Mouse (Mus musculus) neural tube, embryonic 12.5 days (tissue): ENCODE data around the gene Fam219a. TPM values are rescaled to one million over a fixed set of nuclear protein-coding genes. Genes with fewer than 3 reads are reported as not detected.

Source experiments
- ATAC-seq: fragments of 200-750 bp; cut with Nextera tagmentation; 2 replicates; pipeline ENCODE4 v1.8.0; 2017; ENCODE audit warnings: low read depth, mild to moderate bottlenecking, moderate TSS enrichment, moderate library complexity; ENCODE audit not compliant: low FRiP score
- H3K27ac ChIP-seq: fragments of 300-500 bp; sonication (generic); 2 replicates; pipeline ENCODE4 v1.5.1; 2016
- H3K27me3 ChIP-seq: fragments of 300-500 bp; sonication (generic); replicated peaks from 2 replicates; pipeline ENCODE4 v1.6.1; 2016; ENCODE audit warnings: mild to moderate bottlenecking
- H3K36me3 ChIP-seq: fragments of 300-500 bp; sonication (generic); 2 replicates; pipeline ENCODE4 v1.6.1; 2016; ENCODE audit warnings: mild to moderate bottlenecking
- H3K4me1 ChIP-seq: fragments of 300-500 bp; sonication (generic); 2 replicates; pipeline ENCODE4 v1.6.1; 2016
- H3K4me2 ChIP-seq: fragments of 300-500 bp; sonication (generic); replicated peaks from 2 replicates; pipeline ENCODE4 v1.6.1; 2016; ENCODE audit warnings: mild to moderate bottlenecking
- H3K4me3 ChIP-seq: fragments of 300-500 bp; sonication (generic); 2 replicates; pipeline ENCODE4 v1.5.1; 2016
- H3K9ac ChIP-seq: fragments of 300-500 bp; sonication (generic); 2 replicates; pipeline ENCODE4 v1.6.1; 2016; ENCODE audit warnings: mild to moderate bottlenecking
- H3K9me3 ChIP-seq: fragments of 300-500 bp; sonication (generic); 2 replicates; pipeline ENCODE4 v1.6.1; 2016; ENCODE audit warnings: mild to moderate bottlenecking
- WGBS: fragments of 180-500 bp; shearing (Covaris S2); methylation state at CpG from one replicate; pipeline ENCODE4 v1.1.7; 2016; 5-methylcytosine and 5-hydroxymethylcytosine counted together
- polyA plus RNA-seq: library from polyadenylated mRNA; unstranded; fragments of >200 nt; fragmentation: Nextera tagmentation; extraction: Ambion mirVana; gene quantifications from 2 replicates; pipeline ENCODE4 v1.2.1, GENCODE M21; 2016

The Fam219a gene
- polyA plus RNA-seq, 1 experiment from 2014 or later: 17.4 TPM

GRCm38 (mm10) chr4:41547086-41547485 is 22.3 kb downstream of the Fam219a start:
- Histone ChIP-seq H3K9ac (no peak overlapping the region), H3K27me3 (no peaks in the 10 kb centered on the region), H3K4me2 (no peak overlapping the region), H3K9me3 (no peaks in the 10 kb centered on the region), H3K27ac (no peak overlapping the region), H3K4me3 (no peak overlapping the region), H3K4me1 (0 out of 2 replicates have a peak, but pooled peaks cover 14% of the 10 kb centered on the region), H3K36me3 (no peaks in the 10 kb centered on the region)
- ATAC-seq: no peak
- WGBS: 82% methylated on average over 1 of the region's 1 CpGs

- no peak overlapping the region for H3K9ac ChIP-seq
- H3K4me1 ChIP-seq: 0 out of 2 replicates have a peak, but pooled peaks cover 14% of the 10 kb centered on the region
- WGBS: 20% methylated on average over 8 of the region's 8 CpGs
- no peak overlapping the region for H3K4me2 ChIP-seq
- H3K36me3 ChIP-seq: no peaks in the 10 kb centered on the region
- no peak overlapping the region for H3K4me3 ChIP-seq
- no peaks in the 10 kb centered on the region for H3K27me3 ChIP-seq
- no peak for ATAC-seq
- no peaks in the 10 kb centered on the region for H3K9me3 ChIP-seq
- H3K27ac ChIP-seq: no peak overlapping the region
These were observed 23.4 kb downstream of the Fam219a start for GRCm38 (mm10) chr4:41545985-41546384.

GRCm38 (mm10) chr4:41542136-41542535 is 27.2 kb downstream of the Fam219a start:
- 85% methylated on average over 8 of the region's 8 CpGs for WGBS
- H3K9me3 ChIP-seq: no peaks in the 10 kb centered on the region
- no peak for ATAC-seq
- no peak overlapping the region for H3K4me3 ChIP-seq
- H3K27me3 ChIP-seq: no peaks in the 10 kb centered on the region
- peaks cover 6% of the 10 kb centered on the region; the same call in 1 of the 2 replicates for H3K36me3 ChIP-seq
- no peak overlapping the region for H3K27ac ChIP-seq
- 0 out of 2 replicates have a peak, but pooled peaks cover 14% of the 10 kb centered on the region for H3K4me1 ChIP-seq
- no peak overlapping the region for H3K4me2 ChIP-seq
- H3K9ac ChIP-seq: no peak overlapping the region

GRCm38 (mm10) chr4:41534866-41535265 is 34.5 kb downstream of the Fam219a start:
- 79% methylated on average over 5 of the region's 5 CpGs for WGBS
- Histone ChIP-seq H3K9ac (no peak overlapping the region), H3K4me2 (no peak overlapping the region), H3K4me1 (peaks cover 21% of the 10 kb centered on the region), H3K27ac (no peak overlapping the region), H3K36me3 (peaks cover 6% of the 10 kb centered on the region; the same call in 1 of the 2 replicates), H3K27me3 (no peaks in the 10 kb centered on the region), H3K9me3 (no peaks in the 10 kb centered on the region), H3K4me3 (no peak overlapping the region)
- ATAC-seq: no peak

GRCm38 (mm10) chr4:41532420-41532819 is 36.9 kb downstream of the Fam219a start:
- Histone ChIP-seq H3K27me3 (no peaks in the 10 kb centered on the region), H3K9ac (no peak overlapping the region), H3K4me2 (no peak overlapping the region), H3K36me3 (no peaks in the 10 kb centered on the region), H3K4me1 (peaks cover 38% of the 10 kb centered on the region), H3K9me3 (no peaks in the 10 kb centered on the region), H3K4me3 (no peak overlapping the region), H3K27ac (no peak overlapping the region)
- 32% methylated on average over 6 of the region's 6 CpGs for WGBS
- no peak for ATAC-seq

GRCm38 (mm10) chr4:41527996-41528395 is 41.3 kb downstream of the Fam219a start:
- H3K9ac ChIP-seq: no peak overlapping the region
- WGBS: 11% methylated on average over 8 of the region's 8 CpGs
- no peaks in the 10 kb centered on the region for H3K9me3 ChIP-seq
- H3K36me3 ChIP-seq: no peaks in the 10 kb centered on the region
- no peak overlapping the region for H3K4me2 ChIP-seq
- ATAC-seq: no peak
- H3K27ac ChIP-seq: no peak overlapping the region
- no peak overlapping the region for H3K4me3 ChIP-seq
- H3K27me3 ChIP-seq: no peaks in the 10 kb centered on the region
- H3K4me1 ChIP-seq: peaks cover 51% of the 10 kb centered on the region

GRCm38 (mm10) chr4:41527076-41527475 is 42.3 kb downstream of the Fam219a start:
- H3K36me3 ChIP-seq: no peaks in the 10 kb centered on the region
- H3K4me1 ChIP-seq: peaks cover 47% of the 10 kb centered on the region
- H3K9ac ChIP-seq: 0 out of 2 replicates have a peak overlapping the region, but pooled peaks have one; percentile 17
- WGBS: 10% methylated on average over 13 of the region's 13 CpGs
- no peak overlapping the region for H3K27ac ChIP-seq
- peak overlapping the region; percentile 30; the same call in 1 of the 2 replicates for H3K4me2 ChIP-seq
- no peak for ATAC-seq
- H3K9me3 ChIP-seq: no peaks in the 10 kb centered on the region
- no peak overlapping the region for H3K4me3 ChIP-seq
- H3K27me3 ChIP-seq: no peaks in the 10 kb centered on the region

- Histone ChIP-seq H3K4me1 (peaks cover 42% of the 10 kb centered on the region), H3K9ac (0 out of 2 replicates have a peak overlapping the region, but pooled peaks have one; percentile 17), H3K36me3 (peaks cover 5% of the 10 kb centered on the region; the same call in 1 of the 2 replicates), H3K4me2 (peak overlapping the region; percentile 30; the same call in 1 of the 2 replicates), H3K27me3 (no peaks in the 10 kb centered on the region), H3K4me3 (no peak overlapping the region), H3K9me3 (no peaks in the 10 kb centered on the region), H3K27ac (no peak overlapping the region)
- no peak for ATAC-seq
- 33% methylated on average over 7 of the region's 7 CpGs for WGBS
These were observed 42.8 kb downstream of the Fam219a start for GRCm38 (mm10) chr4:41526553-41526952.

- H3K4me1 ChIP-seq: peaks cover 30% of the 10 kb centered on the region
- 75% methylated on average over 9 of the region's 9 CpGs for WGBS
- no peaks in the 10 kb centered on the region for H3K9me3 ChIP-seq
- 0 out of 2 replicates have a peak, but pooled peaks cover 3% of the 10 kb centered on the region for H3K27me3 ChIP-seq
- ATAC-seq: no peak
- no peak overlapping the region for H3K4me3 ChIP-seq
- H3K27ac ChIP-seq: no peak overlapping the region
- H3K4me2 ChIP-seq: no peak overlapping the region
- no peak overlapping the region for H3K9ac ChIP-seq
- H3K36me3 ChIP-seq: peaks cover 17% of the 10 kb centered on the region; the same call in 1 of the 2 replicates
These were observed 44.5 kb downstream of the Fam219a start for GRCm38 (mm10) chr4:41524829-41525228.

- no peak overlapping the region for H3K9ac ChIP-seq
- no peak for ATAC-seq
- 85% methylated on average over 7 of the region's 7 CpGs for WGBS
These were observed 45.5 kb downstream of the Fam219a start for GRCm38 (mm10) chr4:41523839-41524238.

GRCm38 (mm10) chr4:41522788-41523187 is 46.5 kb downstream of the Fam219a start:
- Histone ChIP-seq H3K4me1 (peaks cover 16% of the 10 kb centered on the region), H3K36me3 (peaks cover 36% of the 10 kb centered on the region), H3K9ac (no peak overlapping the region), H3K27me3 (peaks cover 6% of the 10 kb centered on the region; the same call in 1 of the 2 replicates), H3K9me3 (no peaks in the 10 kb centered on the region), H3K4me2 (no peak overlapping the region), H3K27ac (no peak overlapping the region), H3K4me3 (no peak overlapping the region)
- 61% methylated on average over 5 of the region's 5 CpGs for WGBS
- no peak for ATAC-seq

More at GRCm38 (mm10) chr4:41523839-41524238, 45.5 kb downstream of the Fam219a start:
- Histone ChIP-seq H3K27ac (no peak overlapping the region), H3K4me2 (no peak overlapping the region), H3K9me3 (no peaks in the 10 kb centered on the region), H3K4me3 (no peak overlapping the region), H3K27me3 (peaks cover 6% of the 10 kb centered on the region; the same call in 1 of the 2 replicates), H3K36me3 (peaks cover 26% of the 10 kb centered on the region), H3K4me1 (peaks cover 26% of the 10 kb centered on the region)

- peaks cover 10% of the 10 kb centered on the region for H3K4me1 ChIP-seq
- H3K9ac ChIP-seq: no peak overlapping the region
- no peak overlapping the region for H3K27ac ChIP-seq
- no peaks in the 10 kb centered on the region for H3K9me3 ChIP-seq
- peaks cover 36% of the 10 kb centered on the region for H3K36me3 ChIP-seq
- peaks cover 6% of the 10 kb centered on the region; the same call in 1 of the 2 replicates for H3K27me3 ChIP-seq
- no peak overlapping the region for H3K4me2 ChIP-seq
- no peak for ATAC-seq
- WGBS: 80% methylated on average over 6 of the region's 6 CpGs
- H3K4me3 ChIP-seq: no peak overlapping the region
These were observed 47.2 kb downstream of the Fam219a start for GRCm38 (mm10) chr4:41522136-41522535.

GRCm38 (mm10) chr4:41520641-41521040 is 48.7 kb downstream of the Fam219a start:
- no peak overlapping the region for H3K4me2 ChIP-seq
- no peaks in the 10 kb centered on the region for H3K4me1 ChIP-seq
- ATAC-seq: no peak
- peaks cover 36% of the 10 kb centered on the region for H3K36me3 ChIP-seq
- H3K4me3 ChIP-seq: no peak overlapping the region
- H3K9ac ChIP-seq: no peak overlapping the region
- H3K27me3 ChIP-seq: peaks cover 6% of the 10 kb centered on the region; the same call in 1 of the 2 replicates
- H3K9me3 ChIP-seq: no peaks in the 10 kb centered on the region
- no peak overlapping the region for H3K27ac ChIP-seq
- 45% methylated on average over 14 of the region's 14 CpGs for WGBS
